Mouse (Mus musculus) kidney, postnatal 0 days (tissue): ENCODE data around the gene Grm4. TPM values are rescaled to one million over a fixed set of nuclear protein-coding genes. Genes with fewer than 3 reads are reported as not detected.
A peak's percentile ranks its signal among the peaks of the same experiment; 100 is the strongest.

Experiments
- ATAC-seq: fragments of 200-750 bp; cut with Nextera tagmentation; replicated peaks from 2 replicates; pipeline ENCODE4 v1.8.0; 2017; ENCODE audit warnings: low read depth, moderate number of reproducible peaks, moderate TSS enrichment, moderate library complexity; ENCODE audit not compliant: low FRiP score
- DNase-seq: peaks from one replicate; pipeline ENCODE4 v3.0.0-alpha.2; 2016; ENCODE audit warnings: low spot score
- H3K27ac ChIP-seq: fragments of 300-500 bp; sonication (generic); 2 replicates; pipeline ENCODE4 v1.5.1; 2014; ENCODE audit warnings: mild to moderate bottlenecking
- H3K27me3 ChIP-seq: fragments of 300-500 bp; sonication (generic); 2 replicates; pipeline ENCODE4 v1.6.1; 2014; ENCODE audit warnings: low read length, mixed read lengths; ENCODE audit not compliant: insufficient read depth
- H3K36me3 ChIP-seq: fragments of 300-500 bp; sonication (generic); 2 replicates; pipeline ENCODE4 v1.6.1; 2014; ENCODE audit warnings: low read length, mixed read lengths; ENCODE audit not compliant: insufficient read depth
- H3K4me1 ChIP-seq: fragments of 300-500 bp; sonication (generic); replicated peaks from 2 replicates; pipeline ENCODE4 v1.6.1; 2014; ENCODE audit warnings: antibody characterized with exemption, low read length, mixed read lengths; ENCODE audit not compliant: insufficient read depth
- H3K4me2 ChIP-seq: fragments of 300-500 bp; sonication (generic); 2 replicates; pipeline ENCODE4 v1.6.1; 2014; ENCODE audit warnings: mild to moderate bottlenecking, low read length, moderate library complexity, mixed read lengths
- H3K4me3 ChIP-seq: fragments of 300-500 bp; sonication (generic); replicated peaks from 2 replicates; pipeline ENCODE4 v1.5.1; 2014; ENCODE audit warnings: low read depth, low read length
- H3K9ac ChIP-seq: fragments of 300-500 bp; sonication (generic); 2 replicates; pipeline ENCODE4 v1.6.1; 2014; ENCODE audit warnings: low read depth, low read length
- H3K9me3 ChIP-seq: fragments of 300-500 bp; sonication (generic); replicated peaks from 2 replicates; pipeline ENCODE4 v1.6.1; 2016; ENCODE audit warnings: low read length, inconsistent platforms, mixed read lengths
- CTCF ChIP-seq: IDR thresholded peaks from 2 replicates; pipeline ENCODE4 v1.5.1; 2016; ENCODE audit warnings: antibody characterized with exemption, low read depth, mild to moderate bottlenecking, moderate library complexity
- WGBS: fragments of 180-500 bp; shearing (Covaris S2); extraction: QIAGEN DNeasy Blood & Tissue Kit; methylation state at CpG from one replicate; pipeline ENCODE4 v1.1.7; 2014; 5-methylcytosine and 5-hydroxymethylcytosine counted together
- polyA plus RNA-seq: library from polyadenylated mRNA; unstranded; fragments of >200 nt; fragmentation: Nextera tagmentation; extraction: Ambion mirVana; gene quantifications from 2 replicates; pipeline ENCODE4 v1.2.1, GENCODE M21; 2015

Gene Grm4
- polyA plus RNA-seq, 1 experiment from 2014 or later, result 1.3 TPM

- H3K36me3 ChIP-seq, result no peaks in the 10 kb centered on the region
- under 1% methylated on average over 37 of the region's 66 CpGs for WGBS
- DNase-seq (no peak), ATAC-seq (no peak)
- H3K4me3 ChIP-seq, result peak overlapping the region; percentile 54
- H3K27me3 ChIP-seq, result peaks cover 64% of the 10 kb centered on the region
- no peaks in the 10 kb centered on the region for H3K9me3 ChIP-seq
- H3K9ac ChIP-seq, result peak overlapping the region; percentile 52
- TF ChIP-seq CTCF, result no peak
- H3K27ac ChIP-seq, result no peak overlapping the region
- peaks cover 10% of the 10 kb centered on the region; the same call in 1 of the 2 replicates for H3K4me1 ChIP-seq
- H3K4me2 ChIP-seq, result peak overlapping the region; percentile 98
Observed at GRCm38 (mm10) chr17:27513279-27513915, 7.8 kb downstream of the Grm4 start.

- peak overlapping the region; percentile 54 for H3K4me3 ChIP-seq
- H3K27ac ChIP-seq, result no peak overlapping the region
- ATAC-seq (no peak), DNase-seq (no peak)
- no peaks in the 10 kb centered on the region for H3K36me3 ChIP-seq
- TF ChIP-seq CTCF, result no peak
- under 1% methylated on average over 68 of the region's 78 CpGs for WGBS
- peak overlapping the region; percentile 52 for H3K9ac ChIP-seq
- H3K9me3 ChIP-seq, result no peaks in the 10 kb centered on the region
- peaks cover 63% of the 10 kb centered on the region for H3K27me3 ChIP-seq
- peak overlapping the region; percentile 98 for H3K4me2 ChIP-seq
- H3K4me1 ChIP-seq, result peaks cover 14% of the 10 kb centered on the region; the same call in 1 of the 2 replicates
Observed at GRCm38 (mm10) chr17:27512619-27513161, 8.5 kb downstream of the Grm4 start.

- DNase-seq (no peak), ATAC-seq (no peak)
- peak overlapping the region; percentile 98 for H3K4me2 ChIP-seq
- H3K4me1 ChIP-seq, result peaks cover 14% of the 10 kb centered on the region; the same call in 1 of the 2 replicates
- TF ChIP-seq CTCF, result peak; percentile 21; the same call in 1 of the 2 replicates
- H3K9ac ChIP-seq, result peak overlapping the region; percentile 52; the same call in 1 of the 2 replicates
- H3K27me3 ChIP-seq, result peaks cover 58% of the 10 kb centered on the region
- H3K4me3 ChIP-seq, result peak overlapping the region; percentile 54
- WGBS, result 1% methylated on average over 60 of the region's 64 CpGs
- H3K9me3 ChIP-seq, result no peaks in the 10 kb centered on the region
- H3K36me3 ChIP-seq, result no peaks in the 10 kb centered on the region
- no peak overlapping the region for H3K27ac ChIP-seq
Observed at GRCm38 (mm10) chr17:27511865-27512618, 9.2 kb downstream of the Grm4 start.

GRCm38 (mm10) chr17:27511125-27511735, 10.0 kb downstream of the Grm4 start:
- DNase-seq (no peak), ATAC-seq (no peak)
- no peak overlapping the region for H3K27ac ChIP-seq
- H3K4me1 ChIP-seq, result peaks cover 14% of the 10 kb centered on the region; the same call in 1 of the 2 replicates
- no peaks in the 10 kb centered on the region for H3K36me3 ChIP-seq
- TF ChIP-seq CTCF, result no peak
- H3K27me3 ChIP-seq, result peaks cover 55% of the 10 kb centered on the region
- no peak overlapping the region for H3K4me2 ChIP-seq
- 95% methylated on average over 7 of the region's 7 CpGs for WGBS
- no peaks in the 10 kb centered on the region for H3K9me3 ChIP-seq
- H3K9ac ChIP-seq, result no peak overlapping the region
- H3K4me3 ChIP-seq, result no peak overlapping the region

- no peak for DNase-seq
Observed at GRCm38 (mm10) chr17:27510258-27511124, 10.7 kb downstream of the Grm4 start.

More at GRCm38 (mm10) chr17:27510258-27511124, 10.7 kb downstream of the Grm4 start:
- Histone ChIP-seq H3K4me3 (no peak overlapping the region), H3K27me3 (peaks cover 50% of the 10 kb centered on the region), H3K36me3 (no peaks in the 10 kb centered on the region), H3K4me1 (peaks cover 14% of the 10 kb centered on the region; the same call in 1 of the 2 replicates), H3K9ac (no peak overlapping the region), H3K9me3 (no peaks in the 10 kb centered on the region), H3K4me2 (no peak overlapping the region), H3K27ac (no peak overlapping the region)
- TF ChIP-seq CTCF, result no peak
- no peak for ATAC-seq
- 56% methylated on average over 9 of the region's 9 CpGs for WGBS
